Mouse (Mus musculus) liver, embryonic 15.5 days (tissue): ENCODE data around the gene Nr5a1. TPM values are rescaled to one million over a fixed set of nuclear protein-coding genes. Genes with fewer than 3 reads are reported as not detected.
A peak's percentile ranks its signal among the peaks of the same experiment; 100 is the strongest.

Experiments
- ATAC-seq: fragments of 200-750 bp; cut with Nextera tagmentation; 2 replicates; pipeline ENCODE4 v1.8.0; 2017; ENCODE audit warnings: moderate number of reproducible peaks, mild to moderate bottlenecking, moderate library complexity; ENCODE audit not compliant: insufficient read depth
- H3K27ac ChIP-seq: fragments of 300-500 bp; sonication (generic); replicated peaks from 2 replicates; pipeline ENCODE4 v1.5.1; 2015; ENCODE audit warnings: mild to moderate bottlenecking, inconsistent platforms
- H3K27me3 ChIP-seq: fragments of 300-500 bp; sonication (generic); 2 replicates; pipeline ENCODE4 v1.6.1; 2015; ENCODE audit warnings: mild to moderate bottlenecking, inconsistent platforms
- H3K36me3 ChIP-seq: fragments of 300-500 bp; sonication (generic); replicated peaks from 2 replicates; pipeline ENCODE4 v1.6.1; 2015; ENCODE audit warnings: moderate library complexity, mild to moderate bottlenecking, inconsistent platforms
- H3K4me1 ChIP-seq: fragments of 300-500 bp; sonication (generic); replicated peaks from 2 replicates; pipeline ENCODE4 v1.6.1; 2015; ENCODE audit warnings: inconsistent platforms
- H3K4me2 ChIP-seq: fragments of 300-500 bp; sonication (generic); 2 replicates; pipeline ENCODE4 v1.6.1; 2015; ENCODE audit warnings: moderate library complexity, mild to moderate bottlenecking, inconsistent platforms
- H3K4me3 ChIP-seq: fragments of 300-500 bp; sonication (generic); replicated peaks from 2 replicates; pipeline ENCODE4 v1.5.1; 2015; ENCODE audit warnings: mild to moderate bottlenecking, inconsistent platforms
- H3K9ac ChIP-seq: fragments of 300-500 bp; sonication (generic); 2 replicates; pipeline ENCODE4 v1.6.1; 2015; ENCODE audit warnings: moderate library complexity, mild to moderate bottlenecking, inconsistent platforms
- H3K9me3 ChIP-seq: fragments of 300-500 bp; sonication (generic); replicated peaks from 2 replicates; pipeline ENCODE4 v1.6.1; 2016; ENCODE audit warnings: inconsistent platforms
- WGBS: fragments of 180-500 bp; shearing (Covaris S2); methylation state at CpG from one replicate; pipeline ENCODE4 v1.1.7; 2015; ENCODE audit warnings: mixed read lengths; ENCODE audit not compliant: insufficient replicate concordance; 5-methylcytosine and 5-hydroxymethylcytosine counted together
- polyA plus RNA-seq: library from polyadenylated mRNA; unstranded; fragments of >200 nt; fragmentation: Nextera tagmentation; extraction: Ambion mirVana; gene quantifications from 2 replicates; pipeline ENCODE4 v1.2.1, GENCODE M21; 2015

The Nr5a1 gene
- polyA plus RNA-seq, 1 experiment from 2014 or later: 0.06 TPM

- WGBS: 48% methylated on average over 9 of the region's 9 CpGs
- Histone ChIP-seq H3K9me3 (no peaks in the 10 kb centered on the region), H3K27ac (no peak overlapping the region), H3K36me3 (no peaks in the 10 kb centered on the region), H3K9ac (no peak overlapping the region), H3K4me3 (no peak overlapping the region), H3K4me2 (no peak overlapping the region), H3K27me3 (peaks cover 82% of the 10 kb centered on the region), H3K4me1 (no peaks in the 10 kb centered on the region)
- no peak for ATAC-seq
Observed at GRCm38 (mm10) chr2:38704336-38704735, 10.0 kb downstream of the Nr5a1 start.

- H3K9ac ChIP-seq: no peak overlapping the region
- H3K4me1 ChIP-seq: no peaks in the 10 kb centered on the region
- ATAC-seq: no peak
- no peak overlapping the region for H3K27ac ChIP-seq
- H3K36me3 ChIP-seq: no peaks in the 10 kb centered on the region
- no peak overlapping the region for H3K4me2 ChIP-seq
- H3K9me3 ChIP-seq: no peaks in the 10 kb centered on the region
- no peak overlapping the region for H3K4me3 ChIP-seq
- H3K27me3 ChIP-seq: peaks cover 66% of the 10 kb centered on the region
- WGBS: 47% methylated on average over 5 of the region's 5 CpGs
Observed at GRCm38 (mm10) chr2:38700177-38700576, 14.2 kb downstream of the Nr5a1 start.

DNA sequence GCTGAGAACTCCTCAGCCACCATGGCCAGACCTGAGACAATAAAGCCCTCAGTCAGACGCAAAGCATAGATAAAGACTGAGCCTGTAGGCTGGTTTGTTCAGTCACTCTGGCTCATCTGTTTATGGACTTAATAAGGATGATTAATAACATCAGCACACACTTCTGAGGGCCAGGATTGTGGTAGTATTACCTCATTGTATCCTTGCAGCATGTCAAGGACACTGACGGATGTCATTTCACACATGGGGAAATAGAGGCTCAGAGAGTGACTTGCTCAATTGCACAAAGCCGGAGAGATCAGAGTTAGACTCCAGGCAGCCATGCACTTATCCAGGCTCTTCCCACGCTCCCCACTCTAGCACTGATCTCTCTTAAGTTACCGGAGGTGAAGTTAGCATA, 15.7 kb downstream of the Nr5a1 start:
- H3K36me3 ChIP-seq: no peaks in the 10 kb centered on the region
- no peak overlapping the region for H3K27ac ChIP-seq
- peaks cover 58% of the 10 kb centered on the region for H3K27me3 ChIP-seq
- ATAC-seq: no peak
- no peaks in the 10 kb centered on the region for H3K9me3 ChIP-seq
- H3K4me2 ChIP-seq: no peak overlapping the region
- H3K4me1 ChIP-seq: no peaks in the 10 kb centered on the region
- no peak overlapping the region for H3K9ac ChIP-seq
- 64% methylated on average over 5 of the region's 5 CpGs for WGBS
- no peak overlapping the region for H3K4me3 ChIP-seq

- Histone ChIP-seq H3K27ac (no peak overlapping the region), H3K4me1 (no peaks in the 10 kb centered on the region), H3K9me3 (no peaks in the 10 kb centered on the region), H3K4me3 (no peak overlapping the region), H3K27me3 (peaks cover 63% of the 10 kb centered on the region), H3K36me3 (no peaks in the 10 kb centered on the region), H3K4me2 (no peak overlapping the region), H3K9ac (no peak overlapping the region)
- 60% methylated on average over 27 of the region's 27 CpGs for WGBS
- ATAC-seq: no peak
Observed at GRCm38 (mm10) chr2:38697128-38698120, 16.9 kb downstream of the Nr5a1 start.

GRCm38 (mm10) chr2:38695770-38696169, 18.6 kb downstream of the Nr5a1 start:
- WGBS: 64% methylated on average over 9 of the region's 9 CpGs
- no peak for ATAC-seq

DNA sequence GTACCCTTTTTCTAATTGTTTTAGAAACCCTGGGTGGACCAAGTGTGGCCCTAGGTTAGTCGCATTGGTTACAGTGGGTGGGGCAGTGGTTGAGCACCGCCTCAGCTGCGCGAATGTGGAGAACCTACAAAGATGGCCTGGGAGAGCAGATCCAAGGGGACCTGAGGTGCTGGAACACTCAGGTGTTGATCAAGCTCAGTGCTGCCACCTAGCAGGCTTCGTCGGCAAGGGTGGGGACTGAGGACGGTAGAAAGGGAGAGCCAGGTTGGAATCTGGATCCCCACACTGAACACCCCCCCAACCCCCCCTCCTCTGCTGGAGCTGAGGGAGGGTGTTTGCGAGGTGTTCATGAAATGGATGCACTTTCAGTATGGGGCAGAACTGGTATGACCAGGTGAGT, 22.8 kb downstream of the Nr5a1 start:
- Histone ChIP-seq H3K9me3 (no peaks in the 10 kb centered on the region), H3K27me3 (peaks cover 69% of the 10 kb centered on the region), H3K4me3 (no peak overlapping the region), H3K27ac (no peak overlapping the region), H3K9ac (no peak overlapping the region), H3K4me2 (no peak overlapping the region), H3K4me1 (no peaks in the 10 kb centered on the region), H3K36me3 (no peaks in the 10 kb centered on the region)
- no peak for ATAC-seq
- WGBS: 9% methylated on average over 8 of the region's 8 CpGs

More at GRCm38 (mm10) chr2:38695770-38696169, 18.6 kb downstream of the Nr5a1 start:
- Histone ChIP-seq H3K4me2 (no peak overlapping the region), H3K9me3 (no peaks in the 10 kb centered on the region), H3K4me3 (no peak overlapping the region), H3K4me1 (no peaks in the 10 kb centered on the region), H3K27ac (no peak overlapping the region), H3K36me3 (no peaks in the 10 kb centered on the region), H3K27me3 (peaks cover 65% of the 10 kb centered on the region), H3K9ac (no peak overlapping the region)

DNA sequence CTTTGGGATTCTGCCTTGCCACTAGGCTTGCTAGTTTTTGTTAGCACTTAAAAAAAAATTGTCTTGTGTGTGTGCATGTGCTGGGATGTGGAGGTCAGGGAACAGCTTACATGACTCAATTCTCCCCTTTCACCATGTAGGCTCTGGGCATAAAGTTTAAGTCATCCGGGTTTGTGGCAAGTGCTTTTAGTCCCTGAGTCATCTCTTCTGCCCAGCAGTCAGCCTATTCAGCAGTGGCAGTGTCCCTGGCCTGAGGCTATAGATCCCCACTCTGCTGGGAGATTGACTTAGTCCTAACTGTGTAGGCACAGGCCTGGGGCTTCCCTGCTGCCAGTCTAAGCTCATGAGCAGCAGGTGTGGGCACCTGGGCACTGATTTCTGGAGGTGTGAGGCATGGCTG, 24.5 kb downstream of the Nr5a1 start:
- ATAC-seq: no peak
- H3K27ac ChIP-seq: no peak overlapping the region
- H3K27me3 ChIP-seq: peaks cover 63% of the 10 kb centered on the region

DNA sequence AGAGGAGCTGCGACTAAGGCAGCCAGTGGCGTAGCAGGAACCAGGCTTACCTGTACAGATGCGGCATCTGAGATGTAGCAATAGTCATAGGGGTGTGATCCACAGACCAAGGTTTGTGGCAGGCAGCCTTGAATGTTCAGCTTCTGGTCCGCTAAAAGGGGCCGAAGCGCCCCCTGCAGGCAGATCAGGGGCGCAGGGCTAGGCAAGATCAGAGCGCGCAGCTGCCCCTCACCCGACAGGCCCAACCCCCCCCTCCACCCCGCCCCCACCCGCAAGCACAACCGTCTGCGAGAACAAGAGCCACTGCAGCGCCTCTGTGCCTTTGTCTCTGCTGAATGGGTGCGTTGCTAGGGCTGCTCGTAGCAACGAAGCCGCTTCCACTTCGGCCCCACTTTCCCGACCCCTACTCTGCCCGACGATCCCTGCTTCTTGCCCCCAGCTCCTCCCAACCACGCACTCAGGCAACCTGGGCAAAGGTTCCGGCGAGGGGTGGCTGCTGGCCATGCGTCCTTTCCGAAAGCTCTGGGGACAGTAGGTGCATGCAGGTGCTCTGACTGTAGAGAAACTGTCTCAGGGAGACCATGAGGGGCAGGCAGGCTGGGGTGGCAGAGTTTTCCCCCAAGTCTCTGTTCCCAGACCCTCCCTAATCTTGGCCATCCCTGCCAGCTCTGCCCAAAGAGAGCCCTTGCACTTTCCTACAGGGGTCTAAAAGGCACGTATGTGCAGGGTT, 25.4 kb downstream of the Nr5a1 start:
- no peaks in the 10 kb centered on the region for H3K36me3 ChIP-seq
- peak overlapping the region; percentile 56 for H3K4me2 ChIP-seq
- H3K27ac ChIP-seq: no peak overlapping the region
- peaks cover 59% of the 10 kb centered on the region for H3K27me3 ChIP-seq
- H3K4me3 ChIP-seq: peak overlapping the region; percentile 27; the same call in 1 of the 2 replicates
- H3K4me1 ChIP-seq: no peaks in the 10 kb centered on the region
- WGBS: 4% methylated on average over 29 of the region's 29 CpGs
- peak; percentile 25; the same call in 1 of the 2 replicates for ATAC-seq
- no peak overlapping the region for H3K9ac ChIP-seq
- H3K9me3 ChIP-seq: no peaks in the 10 kb centered on the region

More for the DNA sequence above, 24.5 kb downstream of the Nr5a1 start:
- no peaks in the 10 kb centered on the region for H3K9me3 ChIP-seq
- H3K4me1 ChIP-seq: no peaks in the 10 kb centered on the region
- H3K4me2 ChIP-seq: no peak overlapping the region
- 68% methylated on average over 1 of the region's 1 CpGs for WGBS
- no peak overlapping the region for H3K9ac ChIP-seq
- H3K4me3 ChIP-seq: no peak overlapping the region
- no peaks in the 10 kb centered on the region for H3K36me3 ChIP-seq

DNA sequence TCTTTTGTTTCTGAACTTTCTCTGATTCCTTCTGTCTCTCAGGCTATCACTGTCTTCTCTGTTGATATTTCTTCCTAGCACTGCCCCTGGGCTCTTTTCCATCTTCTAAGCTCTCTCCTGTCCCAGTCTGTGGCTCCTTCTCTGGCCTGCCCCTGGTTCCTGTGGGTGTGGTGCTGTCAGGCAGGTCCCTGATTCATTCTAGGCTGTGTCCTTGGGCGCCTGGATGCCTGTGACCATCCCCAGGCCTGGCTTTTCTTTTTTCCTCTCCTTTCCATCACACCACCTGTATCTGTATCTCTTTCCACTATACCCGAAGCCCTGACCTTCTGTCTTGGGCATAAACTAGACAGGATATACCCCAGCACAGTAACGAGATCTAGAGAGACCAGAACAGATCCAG, 28.6 kb downstream of the Nr5a1 start:
- Histone ChIP-seq H3K36me3 (no peaks in the 10 kb centered on the region), H3K4me3 (no peak overlapping the region), H3K27me3 (peaks cover 33% of the 10 kb centered on the region), H3K4me2 (no peak overlapping the region), H3K27ac (no peak overlapping the region), H3K9ac (no peak overlapping the region), H3K4me1 (peaks cover 9% of the 10 kb centered on the region; the same call in 1 of the 2 replicates), H3K9me3 (no peaks in the 10 kb centered on the region)
- no peak for ATAC-seq
- 44% methylated on average over 3 of the region's 3 CpGs for WGBS

DNA sequence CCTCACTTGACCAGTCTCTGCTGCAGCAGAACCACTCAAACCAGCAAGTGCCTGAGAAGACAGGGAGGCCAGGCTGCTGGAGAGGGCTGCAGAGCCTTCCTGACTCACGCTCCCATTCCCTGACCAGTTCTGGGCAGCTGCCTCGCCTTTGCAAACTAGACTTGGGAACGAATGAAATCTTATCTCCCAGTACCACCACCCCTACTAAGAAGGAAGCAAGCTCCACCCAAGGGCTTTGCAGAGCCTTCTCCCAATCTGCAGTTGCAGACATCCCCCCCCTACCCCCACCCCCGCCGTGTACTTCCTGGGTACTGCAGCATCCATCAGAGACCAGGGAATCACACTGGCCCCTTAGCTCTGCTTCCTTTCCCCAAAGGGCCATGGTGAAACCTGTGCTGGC, 31.3 kb downstream of the Nr5a1 start:
- WGBS: 18% methylated on average over 5 of the region's 5 CpGs
- no peak overlapping the region for H3K4me3 ChIP-seq
- H3K27ac ChIP-seq: no peak overlapping the region
- H3K4me2 ChIP-seq: no peak overlapping the region
- H3K4me1 ChIP-seq: peaks cover 9% of the 10 kb centered on the region; the same call in 1 of the 2 replicates
- peaks cover 8% of the 10 kb centered on the region; the same call in 1 of the 2 replicates for H3K27me3 ChIP-seq
- H3K9me3 ChIP-seq: no peaks in the 10 kb centered on the region
- no peaks in the 10 kb centered on the region for H3K36me3 ChIP-seq
- no peak overlapping the region for H3K9ac ChIP-seq
- ATAC-seq: no peak

DNA sequence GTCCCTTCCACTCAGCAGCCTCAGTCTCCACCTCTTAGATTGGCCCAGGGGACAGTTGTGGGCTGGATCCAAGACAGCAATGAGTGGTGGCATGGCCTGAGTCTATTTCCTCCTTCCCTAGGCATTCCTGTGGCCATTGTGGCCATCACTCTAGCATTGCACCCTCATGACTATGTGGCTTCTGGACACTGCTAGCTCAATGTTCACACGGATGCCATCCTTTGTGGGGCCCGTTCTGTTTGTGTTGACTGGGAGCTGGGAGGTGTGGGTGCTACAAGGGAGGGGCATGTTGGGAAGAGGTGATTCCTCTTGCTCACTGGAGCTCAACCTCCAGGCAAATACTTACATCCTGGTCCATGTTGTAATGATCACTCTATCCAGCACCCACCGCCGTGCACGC, 32.1 kb downstream of the Nr5a1 start:
- WGBS: 70% methylated on average over 5 of the region's 5 CpGs

More for the DNA sequence above, 32.1 kb downstream of the Nr5a1 start:
- 0 out of 2 replicates have a peak, but pooled peaks cover under 1% of the 10 kb centered on the region for H3K27me3 ChIP-seq
- H3K4me3 ChIP-seq: no peak overlapping the region
- ATAC-seq: no peak
- no peaks in the 10 kb centered on the region for H3K9me3 ChIP-seq
- H3K27ac ChIP-seq: no peak overlapping the region
- no peak overlapping the region for H3K4me2 ChIP-seq
- H3K4me1 ChIP-seq: peaks cover 9% of the 10 kb centered on the region; the same call in 1 of the 2 replicates
- H3K9ac ChIP-seq: no peak overlapping the region
- H3K36me3 ChIP-seq: no peaks in the 10 kb centered on the region
